Mouse (Mus musculus) G1E (cell line): ENCODE measurements around the gene Epha5. TPM values are rescaled to one million over a fixed set of nuclear protein-coding genes. Genes with fewer than 3 reads are reported as not detected.

ENCODE experiments used
- ATAC-seq: 2 replicates; pipeline ENCODE4 v1.8.0; 2016; ENCODE audit warnings: mild to moderate bottlenecking; ENCODE audit not compliant: insufficient number of reproducible peaks, poor library complexity, low FRiP score, severe bottlenecking; ENCODE audit errors: extremely low read depth
- DNase-seq: peaks from one replicate; pipeline ENCODE4 v3.0.0; 2012; ENCODE audit warnings: low spot score
- H3K27me3 ChIP-seq: 2 replicates; pipeline ENCODE4 v1.6.1; 2012; ENCODE audit warnings: mild to moderate bottlenecking, low read length, inconsistent platforms; ENCODE audit not compliant: insufficient read depth
- H3K36me3 ChIP-seq: replicated peaks from 2 replicates; pipeline ENCODE3; 2012; ENCODE audit warnings: mild to moderate bottlenecking, inconsistent platforms
- H3K4me1 ChIP-seq: 2 replicates; pipeline ENCODE4 v1.6.1; 2012; ENCODE audit warnings: low read depth, low read length, inconsistent platforms, mixed read lengths; ENCODE audit not compliant: insufficient read depth
- H3K4me3 ChIP-seq: 2 replicates; pipeline ENCODE4 v1.5.1; 2012; ENCODE audit warnings: low read depth, mild to moderate bottlenecking, inconsistent platforms, low read length, moderate library complexity, mixed read lengths
- H3K9me3 ChIP-seq: replicated peaks from 2 replicates; pipeline ENCODE4 v1.6.1; 2012; ENCODE audit warnings: inconsistent platforms
- CTCF ChIP-seq: IDR thresholded peaks from 2 replicates; pipeline ENCODE4 v1.5.1; 2012; ENCODE audit warnings: low read depth, low read length, inconsistent platforms, mixed read lengths
- GATA1 ChIP-seq: IDR thresholded peaks from 2 replicates; pipeline ENCODE4 v1.6.1; 2012; ENCODE audit warnings: borderline replicate concordance, low read length, inconsistent platforms, mixed read lengths
- GATA2 ChIP-seq: IDR thresholded peaks from 2 replicates; pipeline ENCODE4 v1.6.1; 2012; ENCODE audit warnings: low read depth, low read length, inconsistent platforms, borderline replicate concordance
- POLR2AphosphoS5 ChIP-seq: IDR thresholded peaks from 2 replicates; pipeline ENCODE4 v1.6.1; 2012; ENCODE audit warnings: low read depth, low read length, inconsistent platforms; ENCODE audit not compliant: insufficient replicate concordance
- TAL1 ChIP-seq: conservative IDR thresholded peaks from 2 replicates; pipeline ENCODE4 v1.6.1; 2012; ENCODE audit warnings: low read depth, low read length, inconsistent platforms, mixed read lengths
- polyA plus RNA-seq: library from polyadenylated mRNA; stranded (reverse); fragments of >175 nt; gene quantifications from 2 replicates; pipeline ENCODE4 v1.2.3, GENCODE M21; 2012
- total RNA-seq, 2 experiments: library from RNA; stranded (forward) in 1 of 2; stranded (reverse) in 1 of 2; fragments of 200-1000 nt in 1 of 2; fragments of >200 nt in 1 of 2; fragmentation: Nextera tagmentation in 1 of 2; gene quantifications; 2 replicates each; pipeline ENCODE4 v1.2.3; 2014 to 2017

Epha5 gene
- total and polyA plus RNA-seq, 3 experiments, result 0.22 TPM; not detected in 2

DNA sequence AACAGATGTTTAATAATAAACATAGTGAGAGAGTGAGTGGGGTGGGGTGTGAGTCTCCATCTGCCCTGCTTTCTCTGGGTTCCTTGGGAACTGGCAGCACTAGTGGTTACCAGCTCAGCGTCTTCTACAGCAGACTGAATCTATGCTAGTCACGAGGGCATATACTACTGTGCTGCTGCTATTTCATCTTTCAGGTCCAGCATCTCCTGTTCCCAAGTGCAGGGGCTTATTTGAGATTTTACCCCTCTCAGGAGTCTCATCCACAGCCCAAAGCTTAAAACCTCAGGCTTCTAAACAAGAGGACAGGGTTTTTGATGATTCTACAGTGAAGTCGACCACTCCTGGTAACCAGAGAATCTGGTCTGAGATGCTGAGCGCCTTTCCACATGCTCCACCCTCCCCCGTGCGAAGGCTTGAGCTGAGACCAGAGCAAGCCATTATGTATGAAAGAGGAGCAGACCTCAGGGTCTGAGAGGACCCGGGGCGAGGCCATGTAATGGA is 2.2 kb downstream of the Epha5 start:
- Histone ChIP-seq H3K27me3 (no peaks in the 10 kb centered on the region), H3K4me3 (no peak overlapping the region), H3K9me3 (peaks cover 18% of the 10 kb centered on the region), H3K36me3 (no peaks in the 10 kb centered on the region), H3K4me1 (no peaks in the 10 kb centered on the region)
- ATAC-seq (no peak), DNase-seq (no peak)
- TF ChIP-seq CTCF (no peak), GATA1 (no peak), GATA2 (no peak), TAL1 (no peak), POLR2AphosphoS5 (no peak)

DNA sequence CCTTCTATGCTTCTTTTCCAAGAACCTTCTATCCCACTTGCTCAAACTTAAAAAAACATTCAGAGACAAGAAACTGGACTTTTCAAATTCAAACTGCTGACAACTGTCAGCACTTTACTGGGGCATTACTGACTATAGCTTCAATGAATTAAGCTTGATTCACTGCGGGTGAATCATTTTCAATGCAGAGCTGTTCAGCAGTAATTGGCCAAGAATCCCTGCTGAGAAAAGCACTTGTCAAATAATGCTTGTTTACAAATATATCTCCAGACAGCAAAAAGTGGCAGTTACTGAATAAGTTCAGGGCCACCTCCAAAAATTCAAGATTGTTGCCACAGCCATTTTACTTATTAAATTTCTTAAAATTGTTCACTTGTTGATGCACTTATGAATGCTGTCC is 4.2 kb downstream of the Epha5 start:
- no peak for TF ChIP-seq GATA1
- no peak for TF ChIP-seq TAL1
- no peak for TF ChIP-seq GATA2
- no peak for TF ChIP-seq POLR2AphosphoS5
- TF ChIP-seq CTCF, result no peak
- H3K36me3 ChIP-seq, result no peaks in the 10 kb centered on the region
- H3K9me3 ChIP-seq, result peaks cover 18% of the 10 kb centered on the region
- DNase-seq (no peak), ATAC-seq (no peak)
- no peaks in the 10 kb centered on the region for H3K27me3 ChIP-seq
- no peak overlapping the region for H3K4me3 ChIP-seq
- no peaks in the 10 kb centered on the region for H3K4me1 ChIP-seq

DNA sequence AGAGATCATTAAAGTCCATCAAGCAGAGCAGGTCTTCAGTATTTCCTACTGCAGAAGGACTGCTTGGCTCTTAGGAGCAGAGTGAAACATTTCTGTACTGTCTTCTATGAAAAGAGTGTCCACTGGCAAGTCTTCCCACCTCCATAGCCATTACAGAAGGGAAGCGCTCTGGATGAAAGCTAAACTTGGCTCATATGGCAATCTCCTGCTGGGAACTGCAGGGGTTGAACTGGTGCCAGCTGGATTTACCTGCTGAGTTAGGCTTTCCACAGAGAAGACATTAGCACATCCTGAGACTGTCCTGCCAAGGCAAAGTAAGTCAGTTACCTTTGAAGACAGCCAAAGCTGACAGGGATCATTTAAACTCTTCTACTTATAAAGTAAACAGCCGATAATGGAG is 8.8 kb downstream of the Epha5 start:
- TF ChIP-seq GATA2 (no peak), POLR2AphosphoS5 (no peak), CTCF (no peak), TAL1 (no peak), GATA1 (no peak)
- Histone ChIP-seq H3K4me3 (no peak overlapping the region), H3K4me1 (no peaks in the 10 kb centered on the region), H3K9me3 (no peaks in the 10 kb centered on the region), H3K36me3 (no peaks in the 10 kb centered on the region), H3K27me3 (no peaks in the 10 kb centered on the region)
- ATAC-seq (no peak), DNase-seq (no peak)

DNA sequence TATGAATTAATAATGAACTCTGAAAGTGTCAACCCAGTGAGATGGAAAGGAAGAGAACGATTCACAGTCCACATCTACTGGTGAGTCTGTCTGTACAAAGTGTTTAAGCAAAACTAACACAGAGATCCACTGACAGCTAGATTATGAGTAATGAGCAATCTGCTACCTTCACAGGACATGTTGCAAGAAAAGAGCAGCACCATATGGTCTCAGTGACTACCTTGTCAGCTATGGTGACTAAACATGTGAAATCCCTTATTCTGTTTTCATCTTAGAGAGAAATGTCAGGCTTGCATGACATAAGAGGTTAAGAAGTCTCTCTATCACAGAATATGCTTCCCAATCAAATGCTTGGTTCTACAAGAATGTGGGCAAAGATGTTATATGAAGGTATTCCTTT is 20.1 kb downstream of the Epha5 start:
- no peak for ATAC-seq
- Histone ChIP-seq H3K9me3 (no peaks in the 10 kb centered on the region), H3K4me1 (no peaks in the 10 kb centered on the region), H3K27me3 (no peaks in the 10 kb centered on the region), H3K36me3 (no peaks in the 10 kb centered on the region), H3K4me3 (no peak overlapping the region)
- TF ChIP-seq TAL1 (no peak), GATA2 (no peak), POLR2AphosphoS5 (no peak), GATA1 (no peak), CTCF (no peak)
- DNase-seq, result no peak

DNA sequence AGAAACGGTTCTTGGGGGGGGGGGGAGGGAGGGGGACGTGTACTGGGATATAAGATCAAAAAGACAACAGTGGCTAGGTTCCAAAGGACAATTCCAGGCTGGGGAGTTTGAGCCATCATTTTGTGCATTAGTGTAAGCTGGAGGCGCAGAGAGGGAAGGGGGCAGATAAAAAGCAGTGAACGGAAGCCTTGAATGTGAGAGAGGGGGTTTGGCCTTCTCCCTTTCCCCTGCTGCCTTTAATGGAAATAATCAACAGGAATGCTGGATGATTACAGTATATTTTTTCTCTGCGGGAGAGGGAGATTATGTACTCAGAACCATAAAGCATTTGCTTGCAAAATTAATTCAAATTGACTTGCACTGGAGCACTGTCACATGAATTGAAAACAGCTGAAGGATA is 51.8 kb downstream of the Epha5 start:
- TF ChIP-seq POLR2AphosphoS5 (no peak), CTCF (no peak), TAL1 (no peak), GATA2 (no peak), GATA1 (no peak)
- Histone ChIP-seq H3K4me3 (no peak overlapping the region), H3K9me3 (no peaks in the 10 kb centered on the region), H3K4me1 (no peaks in the 10 kb centered on the region), H3K36me3 (no peaks in the 10 kb centered on the region), H3K27me3 (no peaks in the 10 kb centered on the region)
- DNase-seq, result no peak
- ATAC-seq, result no peak

DNA sequence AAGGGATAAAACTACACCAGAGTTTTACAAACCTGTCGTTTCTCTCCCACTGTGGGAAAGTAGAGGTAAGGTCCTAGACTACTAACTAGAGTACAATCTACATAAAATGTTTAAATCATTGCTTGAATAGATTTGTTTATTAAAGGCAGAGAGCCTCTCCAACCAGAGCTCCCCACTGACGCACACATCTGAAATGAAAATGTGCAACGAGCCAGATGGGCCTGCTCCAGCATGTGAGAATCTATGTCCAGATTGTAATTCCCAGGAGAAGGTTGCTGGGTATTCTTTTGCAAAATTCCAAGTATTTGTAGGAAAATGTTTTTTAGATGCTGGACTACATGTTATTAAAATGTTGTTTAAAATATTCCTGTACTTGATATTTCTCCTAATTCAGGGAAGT is 57.8 kb downstream of the Epha5 start:
- no peak for ATAC-seq
- no peak for TF ChIP-seq GATA2
- no peak for TF ChIP-seq TAL1

DNA sequence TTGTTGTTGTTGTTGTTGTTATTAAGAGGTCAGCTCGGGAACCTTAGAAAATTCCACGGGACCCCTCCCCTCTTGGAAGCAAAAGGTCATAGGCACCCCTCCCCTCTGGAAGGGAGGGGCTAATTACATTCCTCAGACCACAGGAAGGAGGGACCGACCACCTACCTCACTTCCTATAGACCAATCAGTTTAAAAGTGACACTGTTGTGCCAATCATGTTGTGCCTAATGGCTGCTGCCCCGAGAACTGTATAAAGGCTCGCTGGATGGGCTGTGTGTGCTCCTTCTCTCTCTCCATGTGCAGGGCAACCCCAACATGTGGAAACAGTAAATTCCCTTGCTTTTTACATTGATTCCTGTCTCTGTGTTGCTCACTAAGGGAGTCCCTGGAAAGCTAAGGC is 64.1 kb downstream of the Epha5 start:
- TF ChIP-seq POLR2AphosphoS5 (no peak), CTCF (no peak), GATA2 (no peak), GATA1 (no peak), TAL1 (no peak)
- Histone ChIP-seq H3K4me1 (no peaks in the 10 kb centered on the region), H3K36me3 (no peaks in the 10 kb centered on the region), H3K9me3 (no peaks in the 10 kb centered on the region), H3K4me3 (no peak overlapping the region), H3K27me3 (no peaks in the 10 kb centered on the region)
- DNase-seq (no peak), ATAC-seq (no peak)

More for the DNA sequence above, 57.8 kb downstream of the Epha5 start:
- Histone ChIP-seq H3K4me3 (no peak overlapping the region), H3K9me3 (no peaks in the 10 kb centered on the region), H3K4me1 (no peaks in the 10 kb centered on the region), H3K27me3 (no peaks in the 10 kb centered on the region), H3K36me3 (no peaks in the 10 kb centered on the region)
- DNase-seq, result no peak
